ENCODE assay signal across 20 mouse cellular contexts in the genomic region with DNA sequence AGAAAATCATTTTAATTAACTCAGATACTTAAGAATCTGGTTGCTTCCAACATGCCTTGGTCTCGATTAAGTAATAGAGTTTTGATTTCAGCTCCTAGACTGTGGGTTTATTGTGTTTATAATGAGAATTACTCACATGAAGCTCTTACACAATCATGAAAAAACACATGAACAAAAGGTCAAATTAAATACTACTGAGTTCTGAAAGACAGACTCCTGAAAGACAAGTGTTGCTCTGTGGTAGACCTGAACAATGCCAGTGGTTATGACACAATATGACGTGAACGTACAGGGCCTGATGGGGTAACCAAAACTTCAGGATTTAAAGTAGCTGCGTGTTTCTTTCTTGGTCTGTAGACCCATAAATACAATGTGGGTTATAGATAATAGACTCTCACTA.
A peak's percentile ranks its signal among the peaks of the same experiment; 100 is the strongest.
DNase-seq lines count a peak whose midpoint lies in the region.
"Had no signal": no experiment of that assay in that cellular context is flagged by ENCODE, and none has a peak within 500 bp of the region (broad histone marks: within the 10 kb centered on the region; RNA-seq: fewer than 3 reads in every experiment).

No protein-coding gene starts in this region.

- H3K27me3 ChIP-seq in embryonic facial prominence, embryonic 10.5 days (replicated peaks; ENCODE audit: low read depth, poor library complexity, severe bottlenecking): no peaks in the 10 kb centered on the region
- H3K27me3 ChIP-seq: CH12.LX; embryonic facial prominence, embryonic 12.5 days; forebrain, embryonic 13.5 days; hindbrain, embryonic 12.5 days had no signal

- H3K4me3 ChIP-seq in embryonic facial prominence, embryonic 10.5 days: no peak overlapping the region
- H3K4me3 ChIP-seq: embryonic facial prominence, embryonic 12.5 days; forebrain, embryonic 13.5 days; gastrocnemius, adult 2 months; hindbrain, embryonic 12.5 days had no signal

- no peaks in the 10 kb centered on the region for H3K36me3 ChIP-seq in embryonic facial prominence, embryonic 10.5 days (replicated peaks)
- H3K36me3 ChIP-seq: embryonic facial prominence, embryonic 12.5 days; hindbrain, embryonic 12.5 days had no signal

- no peaks in the 10 kb centered on the region for H3K4me1 ChIP-seq in embryonic facial prominence, embryonic 10.5 days
- H3K4me1 ChIP-seq: embryonic facial prominence, embryonic 12.5 days; forebrain, embryonic 13.5 days; hindbrain, embryonic 12.5 days had no signal

- H3K9me3 ChIP-seq in embryonic facial prominence, embryonic 10.5 days: no peaks in the 10 kb centered on the region
- H3K9me3 ChIP-seq: embryonic facial prominence, embryonic 12.5 days; forebrain, embryonic 13.5 days; hindbrain, embryonic 12.5 days had no signal

- 90% methylated on average over 4 of the region's 4 CpGs for WGBS in embryonic facial prominence, embryonic 10.5 days

- DNase-seq in 3T3-L1 (ENCODE audit: low read depth, low spot score): peak; percentile 46
- DNase-seq in Muller cell, postnatal 12 days (ENCODE audit: inconsistent ontology term): peak; percentile 38
- DNase-seq in fat pad, adult 2 months (ENCODE audit: extremely low read depth, low read depth, low spot score): peak; percentile 47
- no peak for DNase-seq in frontal cortex, postnatal 14 days (ENCODE audit: low spot score in 2 of 2)
- DNase-seq in urinary bladder, postnatal 25 days (ENCODE audit: low spot score): no peak
- no peak for DNase-seq in embryonic facial prominence, embryonic 10.5 days (ENCODE audit: low spot score)
- DNase-seq: adrenal gland, postnatal 25 days; cerebellum, adult 18-20 months; cerebellum, postnatal 10 days; embryo, embryonic 11 days; forebrain, postnatal 0 days; gastrocnemius, adult 2 months; gastrocnemius, postnatal 25 days; heart, adult 11 months; heart, postnatal 10 days; heart, postnatal 4 days had no signal

- H3K27ac ChIP-seq in embryonic facial prominence, embryonic 10.5 days (replicated peaks): no peak overlapping the region
- H3K27ac ChIP-seq: embryonic facial prominence, embryonic 12.5 days; forebrain, embryonic 13.5 days; gastrocnemius, adult 2 months; hindbrain, embryonic 12.5 days had no signal

Comparison
In these comparisons a context has a peak if more than half of its experiments do, and no peak if none do; other contexts are left out.
1. DNase-seq: peak in 3T3-L1 (single experiment), Muller cell, postnatal 12 days (single experiment) and fat pad, adult 2 months (single experiment); none in frontal cortex, postnatal 14 days (0 of 2), urinary bladder, postnatal 25 days (single experiment) and embryonic facial prominence, embryonic 10.5 days (single experiment).